Mouse (Mus musculus): ENCODE data around the gene Cfp. TPM values are rescaled to one million over a fixed set of nuclear protein-coding genes. Genes with fewer than 3 reads are reported as not detected.
A peak's percentile ranks its signal among the peaks of the same experiment; 100 is the strongest.

The Cfp gene
- polyA plus RNA-seq, 1 experiment from 2014 or later: 6.7 TPM

GRCm38 (mm10) chrX:20921366-20921765, 10.0 kb downstream of the Cfp start:
- peaks cover 5% of the 10 kb centered on the region; the same call in 1 of the 2 replicates for H3K27me3 ChIP-seq (ENCODE audit: insufficient read depth, low read length)
- 45% methylated on average over 5 of the region's 5 CpGs for WGBS
- H3K9ac ChIP-seq (replicated peaks; ENCODE audit: low read length): no peak overlapping the region
- 0 out of 2 replicates have a peak, but pooled peaks cover 2% of the 10 kb centered on the region for H3K4me1 ChIP-seq (ENCODE audit: insufficient read depth, low read length)
- H3K9me3 ChIP-seq (ENCODE audit: low read length): no peaks in the 10 kb centered on the region
- no peak for ATAC-seq (ENCODE audit: low FRiP score, low TSS enrichment)
- H3K4me3 ChIP-seq (ENCODE audit: low read length): peak overlapping the region; percentile 45; the same call in 1 of the 2 replicates
- no peaks in the 10 kb centered on the region for H3K36me3 ChIP-seq (ENCODE audit: insufficient read depth, low read length)
- H3K4me2 ChIP-seq (replicated peaks; ENCODE audit: low read depth, low read length): peak overlapping the region; percentile 61
- no peak overlapping the region for H3K27ac ChIP-seq (ENCODE audit: low read length)

DNA sequence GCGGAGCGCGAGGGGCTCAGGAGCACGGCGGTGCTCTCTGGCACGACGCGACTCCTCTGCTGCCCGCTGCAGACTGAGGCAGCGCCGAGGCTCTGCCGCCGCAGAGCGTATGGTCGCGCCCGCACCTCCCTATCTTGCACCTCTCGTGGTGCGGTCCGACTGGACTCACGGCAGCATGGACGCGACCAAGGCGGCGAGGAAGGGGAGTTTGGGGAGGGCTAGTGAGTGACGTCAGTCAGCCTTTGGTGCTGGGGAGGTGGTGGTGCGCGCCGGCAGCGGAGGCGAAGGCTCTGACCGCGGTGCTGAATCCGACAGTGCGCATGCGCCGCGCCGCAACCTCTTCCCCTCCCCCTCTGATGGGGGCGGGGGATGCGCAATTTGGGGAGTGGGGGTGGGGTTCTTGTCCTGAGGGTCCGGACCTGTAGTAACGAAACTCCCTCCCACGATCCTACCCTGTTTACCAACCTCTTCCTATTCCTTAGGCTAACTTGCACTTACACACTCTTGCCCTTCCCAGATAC, 10.5 kb downstream of the Cfp start, which contains the start of gene Syn1:
Gene Syn1, minus strand, starts transcription at position 161 of the 521 bp plus-strand sequence.
- Histone ChIP-seq H3K27ac (ENCODE audit: low read length) (no peak within 1 kb of the TSS), H3K4me3 (ENCODE audit: low read length) (peak within 1 kb of the TSS; percentile 45), H3K9ac (replicated peaks; ENCODE audit: low read length) (no peak within 1 kb of the TSS), H3K4me1 (ENCODE audit: insufficient read depth, low read length) (0 out of 2 replicates have a peak, but pooled peaks cover 2% of the 10 kb centered on the region), H3K36me3 (ENCODE audit: insufficient read depth, low read length) (no peaks in the 10 kb centered on the region), H3K4me2 (replicated peaks; ENCODE audit: low read depth, low read length) (peak within 1 kb of the TSS; percentile 61), H3K9me3 (ENCODE audit: low read length) (no peaks in the 10 kb centered on the region), H3K27me3 (ENCODE audit: insufficient read depth, low read length) (peaks cover 5% of the 10 kb centered on the region; the same call in 1 of the 2 replicates)
- WGBS: 20% methylated on average over 41 of the region's 44 CpGs
- peak; percentile 94 for ATAC-seq (ENCODE audit: low FRiP score, low TSS enrichment)

DNA sequence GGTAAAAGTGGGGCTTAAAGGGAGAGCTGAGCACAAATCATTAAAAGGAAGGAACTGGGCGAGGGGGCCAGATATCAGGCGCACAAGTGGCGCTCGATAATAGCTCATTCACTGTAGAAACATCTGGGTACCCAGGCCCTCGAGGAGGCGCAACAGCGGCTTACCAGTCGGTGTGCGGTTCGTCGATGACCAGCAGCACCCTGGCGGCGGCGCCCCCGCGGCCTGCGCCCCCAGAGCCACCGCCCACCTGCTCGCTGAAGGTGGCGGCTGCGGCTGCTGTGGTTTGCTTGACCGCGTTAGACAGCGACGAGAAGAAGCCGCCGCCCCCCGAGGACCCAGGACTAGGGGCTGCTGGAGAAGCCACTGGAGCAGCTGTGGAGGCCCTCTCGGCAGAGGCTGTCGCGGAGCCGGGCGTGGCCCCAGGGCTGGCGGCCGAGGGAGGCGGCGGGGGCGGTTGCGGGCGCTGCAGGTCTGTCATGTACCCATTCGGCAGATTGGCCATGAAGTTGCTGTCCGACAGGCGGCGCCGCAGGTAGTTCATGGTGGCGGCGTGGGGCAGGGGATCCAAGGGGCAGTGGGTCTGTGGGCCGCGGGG, 11.0 kb downstream of the Cfp start:
- Histone ChIP-seq H3K4me3 (ENCODE audit: low read length) (peak overlapping the region; percentile 45), H3K27ac (ENCODE audit: low read length) (no peak overlapping the region), H3K36me3 (ENCODE audit: insufficient read depth, low read length) (no peaks in the 10 kb centered on the region), H3K9ac (replicated peaks; ENCODE audit: low read length) (no peak overlapping the region), H3K27me3 (ENCODE audit: insufficient read depth, low read length) (peaks cover 5% of the 10 kb centered on the region; the same call in 1 of the 2 replicates), H3K4me2 (replicated peaks; ENCODE audit: low read depth, low read length) (peak overlapping the region; percentile 61), H3K9me3 (ENCODE audit: low read length) (no peaks in the 10 kb centered on the region), H3K4me1 (ENCODE audit: insufficient read depth, low read length) (0 out of 2 replicates have a peak, but pooled peaks cover 2% of the 10 kb centered on the region)
- peak; percentile 58 for ATAC-seq (ENCODE audit: low FRiP score, low TSS enrichment)
- WGBS: 13% methylated on average over 34 of the region's 49 CpGs

DNA sequence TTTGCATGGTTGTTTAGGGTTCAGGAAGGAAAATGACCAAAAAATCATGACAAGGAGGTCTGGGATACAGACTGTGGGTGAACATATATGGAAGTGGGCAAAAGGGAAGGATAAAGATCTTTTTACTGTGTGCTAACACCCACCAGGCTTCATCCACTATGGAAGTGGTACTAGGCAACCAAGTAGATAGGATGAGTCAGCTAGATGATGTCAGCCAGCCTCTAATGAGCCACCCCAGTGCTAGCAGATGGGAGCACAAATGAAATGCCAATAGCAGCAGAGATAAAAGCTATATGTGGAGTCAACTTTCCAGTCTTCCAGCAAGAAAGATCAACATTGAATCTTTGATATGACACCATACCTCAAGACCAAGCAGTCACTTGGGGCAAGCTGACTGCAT, 16.3 kb downstream of the Cfp start:
- no peak overlapping the region for H3K4me3 ChIP-seq (ENCODE audit: low read length)
- no peak overlapping the region for H3K4me2 ChIP-seq (replicated peaks; ENCODE audit: low read depth, low read length)
- no peaks in the 10 kb centered on the region for H3K9me3 ChIP-seq (ENCODE audit: low read length)
- no peak overlapping the region for H3K9ac ChIP-seq (replicated peaks; ENCODE audit: low read length)
- H3K27me3 ChIP-seq (ENCODE audit: insufficient read depth, low read length): peaks cover 5% of the 10 kb centered on the region; the same call in 1 of the 2 replicates
- no peaks in the 10 kb centered on the region for H3K36me3 ChIP-seq (ENCODE audit: insufficient read depth, low read length)
- no peaks in the 10 kb centered on the region for H3K4me1 ChIP-seq (ENCODE audit: insufficient read depth, low read length)
- no peak overlapping the region for H3K27ac ChIP-seq (ENCODE audit: low read length)
- ATAC-seq (ENCODE audit: low FRiP score, low TSS enrichment): no peak

DNA sequence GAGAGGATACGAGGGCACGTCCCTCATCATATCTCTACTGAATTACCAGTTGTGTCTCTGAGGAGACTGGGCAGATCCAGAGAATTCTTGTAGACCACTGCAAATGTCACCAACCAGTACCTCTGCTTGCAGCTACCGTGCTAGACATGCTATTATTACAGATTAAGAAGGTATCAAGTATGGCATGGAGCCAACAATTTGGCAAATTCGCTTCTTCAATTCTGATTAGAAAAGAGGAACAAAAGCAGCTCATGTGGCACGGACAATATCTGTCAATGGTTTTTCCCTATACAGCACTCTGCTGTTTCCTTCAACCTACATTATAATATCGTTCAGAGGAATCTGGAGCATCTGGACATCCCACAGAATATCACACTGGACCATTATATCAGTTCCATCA, 17.6 kb downstream of the Cfp start:
- no peak for ATAC-seq (ENCODE audit: low FRiP score, low TSS enrichment)
- Histone ChIP-seq H3K4me1 (ENCODE audit: insufficient read depth, low read length) (no peaks in the 10 kb centered on the region), H3K9me3 (ENCODE audit: low read length) (no peaks in the 10 kb centered on the region), H3K4me2 (replicated peaks; ENCODE audit: low read depth, low read length) (no peak overlapping the region), H3K9ac (replicated peaks; ENCODE audit: low read length) (no peak overlapping the region), H3K27ac (ENCODE audit: low read length) (no peak overlapping the region), H3K4me3 (ENCODE audit: low read length) (no peak overlapping the region), H3K27me3 (ENCODE audit: insufficient read depth, low read length) (no peaks in the 10 kb centered on the region), H3K36me3 (ENCODE audit: insufficient read depth, low read length) (no peaks in the 10 kb centered on the region)
- 84% methylated on average over 6 of the region's 6 CpGs for WGBS

- H3K9ac ChIP-seq (replicated peaks; ENCODE audit: low read length): no peak overlapping the region
- H3K27ac ChIP-seq (ENCODE audit: low read length): no peak overlapping the region
- no peaks in the 10 kb centered on the region for H3K27me3 ChIP-seq (ENCODE audit: insufficient read depth, low read length)
- ATAC-seq (ENCODE audit: low FRiP score, low TSS enrichment): no peak
- no peaks in the 10 kb centered on the region for H3K4me1 ChIP-seq (ENCODE audit: insufficient read depth, low read length)
- H3K4me3 ChIP-seq (ENCODE audit: low read length): no peak overlapping the region
- no peaks in the 10 kb centered on the region for H3K9me3 ChIP-seq (ENCODE audit: low read length)
- H3K36me3 ChIP-seq (ENCODE audit: insufficient read depth, low read length): no peaks in the 10 kb centered on the region
- WGBS: 26% methylated on average over 3 of the region's 3 CpGs
- H3K4me2 ChIP-seq (replicated peaks; ENCODE audit: low read depth, low read length): no peak overlapping the region
Measured at GRCm38 (mm10) chrX:20910074-20910473, 21.3 kb downstream of the Cfp start.

Other genes with a start within 250 kb of the Cfp start
- gene Cdk16, start 243.6 kb downstream of the Cfp start, polyA plus RNA-seq (2015; fragmentation: Nextera tagmentation; extraction: Ambion mirVana): 101 and 110 TPM in 2 replicates
- gene Usp11, start 227.6 kb downstream of the Cfp start, polyA plus RNA-seq (2015; fragmentation: Nextera tagmentation; extraction: Ambion mirVana): 50.8 and 53.1 TPM in 2 replicates
- gene Araf, start 133.7 kb downstream of the Cfp start, polyA plus RNA-seq (2015; fragmentation: Nextera tagmentation; extraction: Ambion mirVana): 124 and 143 TPM in 2 replicates
- 19.3 and 21.1 TPM in 2 replicates for gene Timp1, start 61.4 kb downstream of the Cfp start, polyA plus RNA-seq (2015; fragmentation: Nextera tagmentation; extraction: Ambion mirVana)
- 0.27 and 0.51 TPM in 2 replicates for gene Syn1, start 10.6 kb downstream of the Cfp start, polyA plus RNA-seq (2015; fragmentation: Nextera tagmentation; extraction: Ambion mirVana)
- 13.6 and 17.1 TPM in 2 replicates for gene Elk1, start 19.1 kb upstream of the Cfp start, polyA plus RNA-seq (2015; fragmentation: Nextera tagmentation; extraction: Ambion mirVana)
- gene Uxt, start 30.5 kb upstream of the Cfp start, polyA plus RNA-seq (2015; fragmentation: Nextera tagmentation; extraction: Ambion mirVana): 58.0 and 58.7 TPM in 2 replicates
- 4.9 and 5.9 TPM in 2 replicates for gene Zfp182, start 130.8 kb upstream of the Cfp start, polyA plus RNA-seq (2015; fragmentation: Nextera tagmentation; extraction: Ambion mirVana)
- gene Spaca5, start 136.9 kb upstream of the Cfp start, polyA plus RNA-seq (2015; fragmentation: Nextera tagmentation; extraction: Ambion mirVana): not detected in 2 replicates
- gene Zfp300, start 158.0 kb upstream of the Cfp start, polyA plus RNA-seq (2015; fragmentation: Nextera tagmentation; extraction: Ambion mirVana): 1.5 and 2.0 TPM in 2 replicates
- gene Ssxa1, start 184.3 kb upstream of the Cfp start, polyA plus RNA-seq (2015; fragmentation: Nextera tagmentation; extraction: Ambion mirVana): not detected in 2 replicates
- gene Gm21876, start 244.1 kb upstream of the Cfp start, polyA plus RNA-seq (2015; fragmentation: Nextera tagmentation; extraction: Ambion mirVana): not detected in 2 replicates

Data from kidney, embryonic 16.5 days (tissue).